ENCODE assay signal across 8 mouse cellular contexts in genomic region chr1:171437264-171438013, GRCm38 (mm10). TPM values are rescaled to one million over a fixed set of nuclear protein-coding genes. Genes with fewer than 3 reads are reported as not detected.
DNase-seq lines count a peak whose midpoint lies in the region; ATAC-seq and TF ChIP-seq lines count a peak whose summit lies in the region.

Gene F11r, plus strand, starts transcription at chr1:171437535.

- H3K4me2 ChIP-seq in hindbrain, postnatal 0 days (ENCODE audit: low read depth, low read length): peak within 1 kb of the TSS; percentile 55
- peak within 1 kb of the TSS; percentile 63 for H3K4me2 ChIP-seq in liver, embryonic 13.5 days

- peak; percentile 72 for ATAC-seq in hindbrain, postnatal 0 days
- peak; percentile 81 for ATAC-seq in liver, embryonic 13.5 days (ENCODE audit: low read depth)

- H3K4me1 ChIP-seq in hindbrain, postnatal 0 days (ENCODE audit: insufficient read depth, low read length): 0 out of 2 replicates have a peak, but pooled peaks cover 5% of the 10 kb centered on the region
- H3K4me1 ChIP-seq in liver, embryonic 13.5 days (replicated peaks): peaks cover 45% of the 10 kb centered on the region

- intact Hi-C loops in left cerebral cortex, adult 2 months (cut with DNase I): no loop called here
- intact Hi-C loops in gastrocnemius, postnatal 14 days (cut with DNase I; ENCODE audit: low total_unique reads): no loop called here

- no peaks in the 10 kb centered on the region for H3K27me3 ChIP-seq in hindbrain, postnatal 0 days (ENCODE audit: insufficient read depth, low read length)
- peaks cover 48% of the 10 kb centered on the region for H3K27me3 ChIP-seq in liver, embryonic 13.5 days

- H3K9me3 ChIP-seq in hindbrain, postnatal 0 days (ENCODE audit: low read length): no peaks in the 10 kb centered on the region
- no peaks in the 10 kb centered on the region for H3K9me3 ChIP-seq in liver, embryonic 13.5 days (replicated peaks)

- 2% methylated on average over 46 of the region's 46 CpGs for WGBS in hindbrain, postnatal 0 days
- 2% methylated on average over 46 of the region's 46 CpGs for WGBS in liver, embryonic 13.5 days (ENCODE audit: insufficient replicate concordance)

- peak within 1 kb of the TSS; percentile 59 for H3K27ac ChIP-seq in left cerebral cortex, adult 2 months
- H3K27ac ChIP-seq in hindbrain, postnatal 0 days: no peak within 1 kb of the TSS
- H3K27ac ChIP-seq in liver, embryonic 13.5 days: peak within 1 kb of the TSS; percentile 55

- H3K36me3 ChIP-seq in hindbrain, postnatal 0 days (ENCODE audit: insufficient read depth, low read length): no peaks in the 10 kb centered on the region
- H3K36me3 ChIP-seq in liver, embryonic 13.5 days: no peaks in the 10 kb centered on the region

- peak within 1 kb of the TSS; percentile 33 for H3K4me3 ChIP-seq in left cerebral cortex, adult 2 months
- H3K4me3 ChIP-seq in hindbrain, postnatal 0 days (ENCODE audit: low read length): peak within 1 kb of the TSS; percentile 42
- peak within 1 kb of the TSS; percentile 60 for H3K4me3 ChIP-seq in liver, embryonic 13.5 days (replicated peaks)

- peak; percentile 5; the same call in 1 of the 2 replicates for TF ChIP-seq CTCF in left cerebral cortex, adult 2 months (IDR thresholded peaks at IDR 0.05)
- peak; percentile 15; the same call in 1 of the 2 replicates for TF ChIP-seq CTCF in hindbrain, postnatal 0 days (IDR thresholded peaks at IDR 0.05; ENCODE audit: low read depth)

- peak within 1 kb of the TSS; percentile 51; the same call in 1 of the 2 replicates for H3K9ac ChIP-seq in hindbrain, postnatal 0 days (replicated peaks; ENCODE audit: low read length)
- H3K9ac ChIP-seq in liver, embryonic 13.5 days: peak within 1 kb of the TSS; percentile 59

- peak; percentile 26 to 30 for DNase-seq in left cerebral cortex, adult 2 months (ENCODE audit: extremely low spot score in 1 of 2, low spot score in 2 of 2)
- no peak for DNase-seq in left cerebral cortex, adult 18-20 months (ENCODE audit: low spot score in 2 of 2)
- peak; percentile 85 to 89 for DNase-seq in cerebellum, postnatal 25 days
- DNase-seq in gastrocnemius, postnatal 14 days: peak; percentile 67
- DNase-seq in hindbrain, postnatal 0 days (ENCODE audit: low spot score): peak; percentile 63
- DNase-seq in liver, embryonic 13.5 days: peak; percentile 58
- peak; percentile 69 for DNase-seq in naive thymus-derived CD4-positive, alpha-beta T cell, adult 2 months (ENCODE audit: low read depth)
- peak; percentile 95 for DNase-seq in testis, postnatal 10 days (ENCODE audit: low spot score)

RNA-seq across cellular contexts. Expression of gene F11r, which starts in this region (rescaled TPM):
- total RNA-seq in left cerebral cortex, adult 2 months (2021): 1 to 10 TPM; 4.9 to 6.2 TPM
- 1 to 10 TPM; 4.5 to 5.4 TPM for total RNA-seq in left cerebral cortex, adult 18-20 months (2021)
- total RNA-seq in gastrocnemius, postnatal 14 days (2021): 10 to 100 TPM; 10.8 to 12.6 TPM
- total RNA-seq in hindbrain, postnatal 0 days (2014; rRNA removed): 5.7 and 8.2 TPM in 2 replicates
- 14.2 and 14.4 TPM in 2 replicates for polyA plus RNA-seq in hindbrain, postnatal 0 days (2015; fragmentation: Nextera tagmentation; extraction: Ambion mirVana)
- 20.6 and 24.3 TPM in 2 replicates for polyA plus RNA-seq in liver, embryonic 13.5 days (2015; fragmentation: Nextera tagmentation; extraction: Ambion mirVana)

Comparison
In these comparisons a context has a peak if more than half of its experiments do, and no peak if none do; other contexts are left out.
1. DNase-seq: peak in left cerebral cortex, adult 2 months (2 of 2), cerebellum, postnatal 25 days (2 of 2), gastrocnemius, postnatal 14 days (single experiment), hindbrain, postnatal 0 days (single experiment), liver, embryonic 13.5 days (single experiment), naive thymus-derived CD4-positive, alpha-beta T cell, adult 2 months (single experiment) and testis, postnatal 10 days (single experiment); none in left cerebral cortex, adult 18-20 months (0 of 2).
2. Peak in every context shown above with its lines, with median percentiles within 50 percentile points of each other: H3K4me3 ChIP-seq.